Mouse (Mus musculus): ENCODE measurements around the gene Slc2a1. TPM values are rescaled to one million over a fixed set of nuclear protein-coding genes. Genes with fewer than 3 reads are reported as not detected.

Slc2a1 gene
- polyA plus RNA-seq, 1 experiment from 2014 or later, result 293 TPM

- peaks cover 72% of the 10 kb centered on the region for H3K36me3 ChIP-seq (replicated peaks)
- H3K9me3 ChIP-seq (replicated peaks), result no peaks in the 10 kb centered on the region
- peaks cover 67% of the 10 kb centered on the region for H3K4me1 ChIP-seq (replicated peaks)
- WGBS (ENCODE audit: insufficient replicate concordance), result 74% methylated on average over 5 of the region's 5 CpGs
- H3K9ac ChIP-seq, result no peak overlapping the region
- H3K4me3 ChIP-seq (replicated peaks), result no peak overlapping the region
- H3K4me2 ChIP-seq, result no peak overlapping the region
- H3K27ac ChIP-seq (replicated peaks), result no peak overlapping the region
- H3K27me3 ChIP-seq, result no peaks in the 10 kb centered on the region
- no peak for ATAC-seq (ENCODE audit: insufficient read depth)
Measured at GRCm38 (mm10) chr4:119177702-119178101, 69.2 kb downstream of the Slc2a1 start.

DNA sequence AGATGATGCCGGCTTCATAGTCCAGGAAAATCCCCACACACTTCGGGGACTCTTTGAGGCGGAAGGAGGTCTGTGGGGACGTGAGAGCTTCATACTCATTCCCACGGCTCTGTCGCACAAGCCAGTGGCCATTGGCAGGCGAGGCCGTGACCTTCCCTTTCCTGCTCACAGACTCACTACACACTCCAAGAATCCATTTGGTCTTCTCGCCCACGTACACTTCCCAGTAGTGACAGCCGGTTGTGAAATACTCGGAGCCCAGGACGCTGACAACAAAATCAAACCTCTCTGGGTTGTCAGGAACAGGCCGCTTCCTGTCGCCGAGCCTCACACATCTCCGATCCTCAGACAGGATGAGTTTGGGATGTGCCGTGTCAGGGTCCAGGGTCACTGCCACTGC, 69.8 kb downstream of the Slc2a1 start:
- no peak overlapping the region; the same call in 1 of the 2 replicates for H3K27ac ChIP-seq (replicated peaks)
- ATAC-seq (ENCODE audit: insufficient read depth), result no peak
- H3K4me2 ChIP-seq, result no peak overlapping the region
- WGBS (ENCODE audit: insufficient replicate concordance), result 69% methylated on average over 18 of the region's 18 CpGs
- peaks cover 79% of the 10 kb centered on the region for H3K36me3 ChIP-seq (replicated peaks)
- no peak overlapping the region for H3K4me3 ChIP-seq (replicated peaks)
- no peaks in the 10 kb centered on the region for H3K9me3 ChIP-seq (replicated peaks)
- H3K4me1 ChIP-seq (replicated peaks), result peaks cover 67% of the 10 kb centered on the region
- no peak overlapping the region for H3K9ac ChIP-seq
- H3K27me3 ChIP-seq, result no peaks in the 10 kb centered on the region

DNA sequence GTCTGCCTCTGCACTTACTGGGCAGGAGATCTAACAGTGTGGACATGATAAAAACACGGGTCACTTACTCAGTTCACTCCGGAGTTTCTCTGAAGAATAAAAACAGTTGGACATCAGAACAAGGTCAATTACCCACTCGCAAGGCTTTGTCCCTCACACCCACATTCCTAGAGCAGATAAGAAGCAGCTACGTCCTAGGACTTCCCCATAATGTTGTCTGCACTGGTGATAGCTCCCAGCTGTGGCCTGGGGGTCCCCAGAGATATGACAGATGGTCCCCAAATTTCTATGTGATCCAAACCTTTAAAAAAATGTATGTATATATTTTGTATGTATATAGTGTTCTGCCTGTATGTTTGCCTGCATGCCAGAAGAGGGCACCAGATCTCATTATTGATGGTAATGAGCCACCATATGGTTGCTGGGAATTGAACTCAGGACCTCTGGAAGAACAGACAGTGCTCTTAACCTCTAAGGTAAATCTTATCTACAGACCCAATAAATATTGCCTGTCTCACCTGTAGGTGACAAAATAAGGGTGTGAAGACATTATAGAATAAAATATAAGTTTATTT, 71.7 kb downstream of the Slc2a1 start:
- ATAC-seq (ENCODE audit: insufficient read depth), result no peak
- Histone ChIP-seq H3K4me3 (replicated peaks) (no peak overlapping the region), H3K27ac (replicated peaks) (no peak overlapping the region; the same call in 1 of the 2 replicates), H3K9ac (no peak overlapping the region), H3K36me3 (replicated peaks) (peaks cover 97% of the 10 kb centered on the region), H3K4me1 (replicated peaks) (peaks cover 75% of the 10 kb centered on the region), H3K9me3 (replicated peaks) (no peaks in the 10 kb centered on the region), H3K27me3 (no peaks in the 10 kb centered on the region), H3K4me2 (no peak overlapping the region)
- 32% methylated on average over 4 of the region's 4 CpGs for WGBS (ENCODE audit: insufficient replicate concordance)

- Histone ChIP-seq H3K9ac (no peak overlapping the region), H3K27me3 (no peaks in the 10 kb centered on the region), H3K4me2 (peak overlapping the region; percentile 25; the same call in 1 of the 2 replicates), H3K4me1 (replicated peaks) (peaks cover 83% of the 10 kb centered on the region), H3K9me3 (replicated peaks) (no peaks in the 10 kb centered on the region), H3K27ac (replicated peaks) (peak overlapping the region; percentile 16; the same call in 1 of the 2 replicates), H3K4me3 (replicated peaks) (no peak overlapping the region), H3K36me3 (replicated peaks) (peaks cover 100% of the 10 kb centered on the region)
- 58% methylated on average over 9 of the region's 9 CpGs for WGBS (ENCODE audit: insufficient replicate concordance)
- no peak for ATAC-seq (ENCODE audit: insufficient read depth)
Measured at GRCm38 (mm10) chr4:119181456-119181855, 72.9 kb downstream of the Slc2a1 start.

DNA sequence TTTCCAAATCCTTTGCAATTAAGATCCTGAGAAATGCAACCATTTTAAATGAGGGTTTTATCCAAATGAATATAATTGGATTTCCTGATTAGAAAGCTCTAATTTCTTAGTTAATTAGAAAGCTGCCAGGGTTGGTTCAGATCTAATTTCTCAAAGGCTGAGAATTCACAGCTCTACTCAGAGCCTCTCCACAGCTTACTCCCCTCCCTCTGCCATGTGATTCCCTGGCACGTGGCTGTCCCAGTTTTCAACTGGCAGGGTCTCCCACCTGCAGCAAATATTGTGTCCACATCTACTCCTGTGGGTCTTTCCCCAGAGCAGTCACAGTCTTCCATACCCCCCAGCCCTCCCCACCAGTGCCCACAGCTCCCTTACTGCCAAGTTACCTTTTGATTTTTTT, 75.0 kb downstream of the Slc2a1 start:
- WGBS (ENCODE audit: insufficient replicate concordance), result 68% methylated on average over 1 of the region's 1 CpGs
- peaks cover 100% of the 10 kb centered on the region for H3K36me3 ChIP-seq (replicated peaks)

GRCm38 (mm10) chr4:119185771-119186170, 77.3 kb downstream of the Slc2a1 start:
- H3K27ac ChIP-seq (replicated peaks), result no peak overlapping the region; the same call in 1 of the 2 replicates
- peak overlapping the region; percentile 76 for H3K4me3 ChIP-seq (replicated peaks)
- ATAC-seq (ENCODE audit: insufficient read depth), result no peak
- H3K9me3 ChIP-seq (replicated peaks), result no peaks in the 10 kb centered on the region
- 66% methylated on average over 4 of the region's 4 CpGs for WGBS (ENCODE audit: insufficient replicate concordance)
- H3K4me1 ChIP-seq (replicated peaks), result peaks cover 67% of the 10 kb centered on the region
- H3K27me3 ChIP-seq, result no peaks in the 10 kb centered on the region
- peak overlapping the region; percentile 22; the same call in 1 of the 2 replicates for H3K9ac ChIP-seq
- peak overlapping the region; percentile 81 for H3K4me2 ChIP-seq
- peaks cover 81% of the 10 kb centered on the region for H3K36me3 ChIP-seq (replicated peaks)

More for the DNA sequence above, 75.0 kb downstream of the Slc2a1 start:
- Histone ChIP-seq H3K4me2 (no peak overlapping the region), H3K27me3 (no peaks in the 10 kb centered on the region), H3K27ac (replicated peaks) (0 out of 2 replicates have a peak overlapping the region, but pooled peaks have one; percentile 59), H3K4me1 (replicated peaks) (peaks cover 85% of the 10 kb centered on the region), H3K4me3 (replicated peaks) (0 out of 2 replicates have a peak overlapping the region, but pooled peaks have one; percentile 0), H3K9ac (no peak overlapping the region), H3K9me3 (replicated peaks) (no peaks in the 10 kb centered on the region)
- no peak for ATAC-seq (ENCODE audit: insufficient read depth)

MicroRNAs within 50 kb of the gene (microRNA counts, 519-probe panel; counts per million panel counts)
- microRNA mmu-miR-1957, result 1,016 counts per million, percentile 2 among the panel's probes with 10 or more counts

Small RNAs within 50 kb of the gene (microRNA-seq; reads per million reads assigned to microRNA genes)
- not detected for gene Mir1957a

Other genes with a start within 250 kb of the Slc2a1 start
- gene Olfr1331, start 244.1 kb upstream of the Slc2a1 start, polyA plus RNA-seq (2015; fragmentation: Nextera tagmentation; extraction: Ambion mirVana), result not detected in 2 replicates
- gene Olfr1330, start 220.1 kb upstream of the Slc2a1 start, polyA plus RNA-seq (2015; fragmentation: Nextera tagmentation; extraction: Ambion mirVana), result not detected in 2 replicates
- gene Olfr1329, start 191.2 kb upstream of the Slc2a1 start, polyA plus RNA-seq (2015; fragmentation: Nextera tagmentation; extraction: Ambion mirVana), result not detected in 2 replicates
- not detected in 2 replicates for gene Olfr1328, start 170.1 kb upstream of the Slc2a1 start, polyA plus RNA-seq (2015; fragmentation: Nextera tagmentation; extraction: Ambion mirVana)
- not detected in 2 replicates for gene Lao1, start 147.1 kb upstream of the Slc2a1 start, polyA plus RNA-seq (2015; fragmentation: Nextera tagmentation; extraction: Ambion mirVana)
- 2.2 and 2.5 TPM in 2 replicates for gene Zfp691, start 65.5 kb downstream of the Slc2a1 start, polyA plus RNA-seq (2015; fragmentation: Nextera tagmentation; extraction: Ambion mirVana)
- 386 and 428 TPM in 2 replicates for gene Ermap, start 81.3 kb downstream of the Slc2a1 start, polyA plus RNA-seq (2015; fragmentation: Nextera tagmentation; extraction: Ambion mirVana)
- 82.6 and 91.9 TPM in 2 replicates for gene Svbp, start 86.6 kb downstream of the Slc2a1 start, polyA plus RNA-seq (2015; fragmentation: Nextera tagmentation; extraction: Ambion mirVana)
- not detected in 2 replicates for gene Tmem269, start 109.5 kb downstream of the Slc2a1 start, polyA plus RNA-seq (2015; fragmentation: Nextera tagmentation; extraction: Ambion mirVana)
- 11.4 and 11.5 TPM in 2 replicates for gene AU022252, start 124.0 kb downstream of the Slc2a1 start, polyA plus RNA-seq (2015; fragmentation: Nextera tagmentation; extraction: Ambion mirVana)
- gene P3h1, start 124.2 kb downstream of the Slc2a1 start, polyA plus RNA-seq (2015; fragmentation: Nextera tagmentation; extraction: Ambion mirVana), result 8.0 and 9.2 TPM in 2 replicates
- not detected in 2 replicates for gene Cldn19, start 146.7 kb downstream of the Slc2a1 start, polyA plus RNA-seq (2015; fragmentation: Nextera tagmentation; extraction: Ambion mirVana)
- 219 and 221 TPM in 2 replicates for gene Ybx1, start 185.9 kb downstream of the Slc2a1 start, polyA plus RNA-seq (2015; fragmentation: Nextera tagmentation; extraction: Ambion mirVana)
- 44.8 and 53.9 TPM in 2 replicates for gene Ppih, start 211.8 kb downstream of the Slc2a1 start, polyA plus RNA-seq (2015; fragmentation: Nextera tagmentation; extraction: Ambion mirVana)

Data from liver, embryonic 15.5 days (tissue).